9 mouse cellular contexts compared by ENCODE assay signal in genomic region chr13:32851967-32852366, GRCm38 (mm10). TPM values are rescaled to one million over a fixed set of nuclear protein-coding genes. Genes with fewer than 3 reads are reported as not detected.
DNase-seq lines count a peak whose midpoint lies in the region; ATAC-seq and TF ChIP-seq lines count a peak whose summit lies in the region.
"Had no signal": no experiment of that assay in that cellular context is flagged by ENCODE, and none has a peak within 500 bp of the region (broad histone marks: within the 10 kb centered on the region; RNA-seq: fewer than 3 reads in every experiment).

No protein-coding gene starts in this region.

- 10% methylated on average over 7 of the region's 7 CpGs for WGBS in midbrain, embryonic 11.5 days

- DNase-seq in frontal cortex, postnatal 25 days (ENCODE audit: low spot score in 2 of 2) = no peak
- peak; percentile 46 for DNase-seq in MN1 (ENCODE audit: low spot score)
- DNase-seq in heart, postnatal 4 days = peak; percentile 55
- peak; percentile 36 to 58 for DNase-seq in layer of hippocampus, postnatal 10 days (ENCODE audit: low spot score in 2 of 2)
- DNase-seq in midbrain, embryonic 11.5 days (ENCODE audit: low spot score, missing footprints) = peak; percentile 89

- ATAC-seq in frontal cortex, adult (ENCODE audit: low TSS enrichment) = peak; percentile 96
- peak; percentile 53 for ATAC-seq in common myeloid progenitor, adult 5-6 weeks (replicated peaks; ENCODE audit: low read depth, poor library complexity, severe bottlenecking)
- ATAC-seq in midbrain, embryonic 11.5 days (ENCODE audit: low FRiP score) = peak; percentile 59

- no peaks in the 10 kb centered on the region for H3K9me3 ChIP-seq in midbrain, embryonic 11.5 days (ENCODE audit: control insufficient read depth, low read length)

- no peaks in the 10 kb centered on the region; the same call in none of the 2 replicates for H3K4me1 ChIP-seq in midbrain, embryonic 11.5 days (ENCODE audit: control insufficient read depth, insufficient read depth, low read length)
- no peaks in the 10 kb centered on the region for H3K4me1 ChIP-seq in testis, adult 2 months (ENCODE audit: control insufficient read depth, insufficient read depth, low read length)

- H3K4me3 ChIP-seq in midbrain, embryonic 11.5 days (ENCODE audit: low read depth, low read length) = no peak overlapping the region
- H3K4me3 ChIP-seq in testis, adult 2 months (ENCODE audit: control insufficient read depth, low read depth, low read length) = no peak overlapping the region

- no peak overlapping the region for H3K9ac ChIP-seq in midbrain, embryonic 11.5 days (ENCODE audit: low read length)

- H3K27ac ChIP-seq in midbrain, embryonic 11.5 days (ENCODE audit: low read depth, low read length) = no peak overlapping the region
- H3K27ac ChIP-seq in testis, adult 2 months (ENCODE audit: control insufficient read depth, insufficient read depth, low read depth, low read length) = no peak overlapping the region

- peaks cover 29% of the 10 kb centered on the region for H3K27me3 ChIP-seq in midbrain, embryonic 11.5 days (ENCODE audit: control insufficient read depth, insufficient read depth, low read length)
- no peaks in the 10 kb centered on the region for H3K27me3 ChIP-seq in testis, adult 2 months (ENCODE audit: control insufficient read depth, insufficient read depth, low read length)

- no peaks in the 10 kb centered on the region for H3K36me3 ChIP-seq in midbrain, embryonic 11.5 days (ENCODE audit: control insufficient read depth, insufficient read depth, low read length)
- H3K36me3 ChIP-seq in testis, adult 2 months (ENCODE audit: control insufficient read depth, insufficient read depth, low read length) = no peaks in the 10 kb centered on the region

- peak; percentile 43; the same call in 1 of the 2 replicates for TF ChIP-seq CTCF in testis, adult 2 months (IDR thresholded peaks at IDR 0.05; ENCODE audit: control insufficient read depth, insufficient read depth, insufficient replicate concordance, low read depth, low read length)

- no peak for TF ChIP-seq POLR2A in testis, adult 2 months (IDR thresholded peaks at IDR 0.05; ENCODE audit: control insufficient read depth, low read depth, low read length)

- no peak overlapping the region for H3K4me2 ChIP-seq in midbrain, embryonic 11.5 days

RNA-seq across cellular contexts. Expression of gene Serpinb1a, which starts 1.0 kb away (rescaled TPM):
- total RNA-seq in common myeloid progenitor, adult 5-6 weeks (2017) = 219 and 222 TPM in 2 replicates
- total RNA-seq in heart, postnatal 4 days (2021) = 10 to 100 TPM; 10.2 to 10.3 TPM
- under 1 TPM; 0.40 to 0.62 TPM for total RNA-seq in layer of hippocampus, postnatal 10 days (2021)
- polyA plus RNA-seq in midbrain, embryonic 11.5 days (2014; fragmentation: Nextera tagmentation; extraction: Ambion mirVana) = 2.0 and 2.9 TPM in 2 replicates
- polyA plus RNA-seq in testis, adult 2 months (2012; rRNA removed) = 1.3 and 2.1 TPM in 2 replicates

RNA-seq across cellular contexts. Expression of gene Serpinb1c, which starts 46.0 kb away (rescaled TPM):
- not detected in 2 replicates for total RNA-seq in common myeloid progenitor, adult 5-6 weeks (2017)
- 1 to 10 TPM in 1 of 2 experiments, under 1 TPM in 1; 0.86 to 1.2 TPM for total RNA-seq in heart, postnatal 4 days (2021)
- under 1 TPM in 1 of 2 experiments, not detected in 1; 0.36 TPM for total RNA-seq in layer of hippocampus, postnatal 10 days (2021)
- polyA plus RNA-seq in midbrain, embryonic 11.5 days (2014; fragmentation: Nextera tagmentation; extraction: Ambion mirVana) = not detected in 2 replicates
- polyA plus RNA-seq in testis, adult 2 months (2012; rRNA removed) = not detected in 2 replicates
- total RNA-seq: layer of hippocampus, postnatal 25 days had no signal

RNA-seq across cellular contexts. Expression of gene D930007J09Rik, which starts 49.3 kb away (rescaled TPM):
- total RNA-seq in common myeloid progenitor, adult 5-6 weeks (2017) = not detected in 2 replicates
- total RNA-seq in heart, postnatal 4 days (2021) = not detected
- total RNA-seq in layer of hippocampus, postnatal 10 days (2021) = 1 to 10 TPM; 1.4 to 1.9 TPM
- polyA plus RNA-seq in midbrain, embryonic 11.5 days (2014; fragmentation: Nextera tagmentation; extraction: Ambion mirVana) = not detected in 2 replicates
- not detected in 2 replicates for polyA plus RNA-seq in testis, adult 2 months (2012; rRNA removed)

RNA-seq across cellular contexts. Expression of gene Wrnip1, which starts 50.1 kb away (rescaled TPM):
- 33.5 and 34.9 TPM in 2 replicates for total RNA-seq in common myeloid progenitor, adult 5-6 weeks (2017)
- 10 to 100 TPM; 25.4 to 29.8 TPM for total RNA-seq in heart, postnatal 4 days (2021)
- total RNA-seq in layer of hippocampus, postnatal 10 days (2021) = 10 to 100 TPM; 57.9 to 58.4 TPM
- polyA plus RNA-seq in midbrain, embryonic 11.5 days (2014; fragmentation: Nextera tagmentation; extraction: Ambion mirVana) = 14.3 and 17.2 TPM in 2 replicates
- 5.9 and 6.5 TPM in 2 replicates for polyA plus RNA-seq in testis, adult 2 months (2012; rRNA removed)

Comparison
In these comparisons a context has a peak if more than half of its experiments do, and no peak if none do; other contexts are left out.
1. DNase-seq: peak in MN1 (single experiment), heart, postnatal 4 days (single experiment), layer of hippocampus, postnatal 10 days (2 of 2) and midbrain, embryonic 11.5 days (single experiment); none in frontal cortex, postnatal 25 days (0 of 2).
2. RNA of gene Serpinb1a, which starts 1.0 kb away (total RNA-seq): 219 to 222 TPM in common myeloid progenitor, adult 5-6 weeks; 10.2 to 10.3 TPM in heart, postnatal 4 days and 0.40 to 0.62 TPM in layer of hippocampus, postnatal 10 days; every median in the first group is over 10 times any median in the second.
3. Peak in every context shown above with its lines, with median percentiles within 50 percentile points of each other: ATAC-seq.